Mouse (Mus musculus) ES-E14 (cell line): ENCODE measurements at regions not wholly inside any gene's neighbourhood (a gene's known extent, or its start where the extent isn't known, plus 50 kb on each side); places are given as distances from the start of the nearest gene placed in this dataset.

ENCODE experiments used
- DNase-seq: peaks from one replicate; pipeline ENCODE4 v3.0.0-alpha.2; 2013; ENCODE audit warnings: low read depth, low spot score
- H3K27ac ChIP-seq: 2 replicates; pipeline ENCODE4 v1.5.1; 2012; ENCODE audit warnings: low read depth, mild to moderate bottlenecking, low read length, moderate library complexity, mixed read lengths; ENCODE audit not compliant: poor library complexity, insufficient read depth, severe bottlenecking
- H3K36me3 ChIP-seq: 2 replicates; pipeline ENCODE4 v1.6.1; 2012; ENCODE audit warnings: mild to moderate bottlenecking, low read length, moderate library complexity, mixed read lengths; ENCODE audit not compliant: control insufficient read depth, poor library complexity, insufficient read depth, severe bottlenecking
- H3K4me1 ChIP-seq, 2 experiments: fragments of 150-350 bp in 1 of 2; sonication (generic) in 1 of 2; 2 replicates each; pipeline ENCODE4 v1.6.1; 2012; ENCODE audit warnings: low read length in 2 of 2, mild to moderate bottlenecking in 1 of 2, mixed read lengths in 1 of 2; ENCODE audit not compliant: control insufficient read depth in 2 of 2, insufficient read depth in 2 of 2, poor library complexity in 1 of 2
- H3K4me3 ChIP-seq, 2 experiments: fragments of 150-350 bp in 1 of 2; sonication (generic) in 1 of 2; 2 replicates each; pipeline ENCODE4 v1.5.1; 2012; ENCODE audit warnings: low read length in 2 of 2, low read depth in 1 of 2, mild to moderate bottlenecking in 1 of 2, mixed read lengths in 1 of 2; ENCODE audit not compliant: insufficient read depth in 1 of 2, poor library complexity in 1 of 2, severe bottlenecking in 1 of 2
- H3K9ac ChIP-seq: 2 replicates; pipeline ENCODE4 v1.6.1; 2012; ENCODE audit warnings: low read depth, mild to moderate bottlenecking, low read length, mixed read lengths; ENCODE audit not compliant: poor library complexity, insufficient read depth, severe bottlenecking
- H3K9me3 ChIP-seq: fragments of 150-350 bp; sonication (generic); 2 replicates; pipeline ENCODE4 v1.6.1; 2012; ENCODE audit warnings: low read depth, mild to moderate bottlenecking, low read length; ENCODE audit not compliant: control insufficient read depth, insufficient read depth
- CHD2 ChIP-seq: IDR thresholded peaks from 2 replicates; pipeline ENCODE4 v1.6.1; 2014; ENCODE audit warnings: mild to moderate bottlenecking, low read depth, low read length, inconsistent platforms
- HCFC1 ChIP-seq: IDR thresholded peaks from 2 replicates; pipeline ENCODE4 v1.6.1; 2012; ENCODE audit warnings: low read length, inconsistent platforms, borderline replicate concordance; ENCODE audit not compliant: insufficient read depth
- MAFK ChIP-seq: IDR thresholded peaks from 2 replicates; pipeline ENCODE4 v1.6.1; 2014; ENCODE audit warnings: mild to moderate bottlenecking, low read depth, low read length, inconsistent platforms; ENCODE audit not compliant: insufficient read depth
- ZC3H11A ChIP-seq: IDR thresholded peaks from 2 replicates; pipeline ENCODE4 v1.6.1; 2012; ENCODE audit warnings: low read depth, mild to moderate bottlenecking, inconsistent platforms, low read length, borderline replicate concordance
- ZNF384 ChIP-seq: IDR thresholded peaks from 2 replicates; pipeline ENCODE4 v1.6.1; 2012; ENCODE audit warnings: low read depth, low read length, inconsistent platforms
- in situ Hi-C, 2 experiments: fragments of 600-800 bp; cut with MboI; formaldehyde crosslinking; loops; one replicate each; pipeline ENCODE4 v1.15.1; 2025; ENCODE audit warnings: low sequenced_read_pairs in 2 of 2, inconsistent platforms in 1 of 2; ENCODE audit not compliant: unreplicated experiment in 2 of 2

DNA sequence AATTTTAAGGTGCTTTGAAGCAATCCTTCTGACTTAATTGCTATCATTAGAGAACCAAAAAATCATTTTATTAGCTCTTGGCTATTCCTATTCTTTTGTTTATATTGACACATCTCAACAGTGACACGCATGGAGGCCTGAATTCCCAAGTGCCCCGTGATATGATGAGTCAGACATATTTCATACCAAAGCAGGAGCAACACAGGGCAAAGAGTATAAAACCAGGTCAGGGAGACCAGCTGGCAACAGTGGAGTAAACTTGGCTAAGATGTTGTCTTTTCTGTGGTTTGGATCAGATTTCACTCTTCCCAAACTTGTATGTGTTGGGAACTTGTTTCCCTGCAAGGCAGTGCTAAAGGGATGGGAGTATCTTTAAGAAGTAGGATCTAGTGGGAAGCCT is 500.6 kb upstream of the Camk1g start:
- Histone ChIP-seq H3K9ac (no peak overlapping the region), H3K27ac (no peak overlapping the region), H3K36me3 (no peaks in the 10 kb centered on the region), H3K4me1 (no peaks in the 10 kb centered on the region), H3K4me3 (no peak overlapping the region), H3K9me3 (no peaks in the 10 kb centered on the region)
- in situ Hi-C loops, result no loop called here
- TF ChIP-seq ZNF384, result no peak
- TF ChIP-seq MAFK, result no peak
- TF ChIP-seq CHD2, result no peak
- TF ChIP-seq ZC3H11A, result no peak
- TF ChIP-seq HCFC1, result no peak
- no peak for DNase-seq

DNA sequence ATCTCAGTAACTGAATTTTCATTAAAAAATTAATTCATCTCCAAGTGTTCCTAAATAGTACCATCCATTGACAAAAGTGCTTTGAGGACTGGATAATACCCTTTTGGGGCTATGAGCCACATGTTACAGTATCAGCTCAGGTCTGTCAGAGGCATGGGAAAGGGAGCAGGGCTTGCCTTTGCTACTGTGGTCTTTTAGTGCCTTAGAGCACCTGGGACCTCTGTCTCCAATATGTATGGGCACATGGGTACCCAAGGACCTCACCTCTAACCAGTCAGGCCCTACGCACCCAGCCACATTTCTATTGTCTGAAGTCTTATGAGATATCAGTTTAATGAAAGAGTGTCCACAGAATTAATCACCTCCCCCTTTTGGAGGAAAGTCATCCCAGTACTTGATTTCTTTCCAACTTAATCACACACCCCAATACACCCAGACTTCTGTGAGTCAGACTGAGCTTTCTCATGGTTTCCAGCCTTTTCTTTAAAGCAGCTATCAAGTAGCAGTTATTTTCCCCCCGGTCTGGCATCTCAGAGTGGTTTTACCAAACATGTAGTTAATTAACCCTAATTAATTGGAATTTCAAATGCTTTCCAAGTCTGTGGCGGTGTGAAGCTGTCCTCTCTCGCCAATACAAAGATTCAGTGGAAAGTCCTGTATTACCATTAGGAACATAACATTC is 498.7 kb upstream of the Camk1g start:
- in situ Hi-C loops, result no loop called here
- Histone ChIP-seq H3K4me3 (no peak overlapping the region), H3K36me3 (no peaks in the 10 kb centered on the region), H3K27ac (no peak overlapping the region), H3K9me3 (no peaks in the 10 kb centered on the region), H3K9ac (no peak overlapping the region), H3K4me1 (no peaks in the 10 kb centered on the region)
- TF ChIP-seq MAFK (no peak), ZC3H11A (no peak), CHD2 (no peak), HCFC1 (no peak), ZNF384 (no peak)
- no peak for DNase-seq

DNA sequence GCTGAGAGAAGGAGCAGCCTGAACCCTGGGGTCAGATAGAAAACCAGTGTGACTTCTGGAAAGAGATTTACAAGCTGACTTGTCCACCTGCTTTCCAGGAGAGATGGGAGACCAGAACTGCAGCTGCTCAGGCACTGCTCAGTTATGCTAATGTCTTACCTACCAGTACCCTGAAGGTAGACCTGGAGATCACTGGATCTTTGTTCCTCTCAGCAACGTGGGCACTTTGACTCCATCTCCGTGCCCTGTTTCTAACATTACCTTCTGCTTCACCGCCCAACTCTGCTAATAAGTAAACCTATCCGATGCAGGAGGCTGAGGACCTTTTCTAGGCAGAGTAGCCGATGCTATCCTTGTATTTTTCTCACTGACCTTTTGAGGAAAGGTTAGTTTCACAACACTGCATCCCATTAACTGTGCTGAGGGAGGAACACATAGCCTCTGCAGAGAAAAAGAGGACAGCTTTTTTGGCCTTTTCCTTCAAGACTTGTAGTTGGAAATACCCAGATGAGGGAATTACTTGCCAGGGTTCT is 490.7 kb upstream of the Camk1g start:
- Histone ChIP-seq H3K27ac (no peak overlapping the region), H3K36me3 (no peaks in the 10 kb centered on the region), H3K4me1 (no peaks in the 10 kb centered on the region), H3K9me3 (no peaks in the 10 kb centered on the region), H3K4me3 (no peak overlapping the region), H3K9ac (no peak overlapping the region)
- no peak for DNase-seq
- TF ChIP-seq CHD2 (no peak), ZNF384 (no peak), MAFK (no peak), HCFC1 (no peak), ZC3H11A (no peak)
- in situ Hi-C loops, result no loop called here

DNA sequence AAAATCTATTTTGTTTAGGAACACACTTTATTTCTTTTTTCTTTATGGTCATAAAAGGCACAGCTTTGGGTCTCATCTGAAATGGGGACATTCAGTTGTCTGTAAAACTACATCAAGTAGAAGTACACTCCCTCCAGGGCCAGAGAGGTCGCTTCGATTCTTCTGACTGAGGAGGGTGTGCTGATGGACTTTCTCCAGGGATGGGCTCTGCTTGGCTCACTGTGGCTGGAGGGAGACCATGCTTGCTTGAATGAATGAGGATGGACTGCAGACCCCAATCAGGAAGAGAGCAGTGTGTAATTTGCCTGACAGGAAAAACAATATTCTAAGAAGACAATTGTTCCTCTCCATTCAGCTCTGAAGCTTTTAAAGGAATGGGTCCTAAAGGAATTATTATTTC is 490.3 kb upstream of the Camk1g start:
- in situ Hi-C loops, result no loop called here

More for the DNA sequence above, 490.3 kb upstream of the Camk1g start:
- no peak overlapping the region for H3K9ac ChIP-seq
- DNase-seq, result no peak
- H3K36me3 ChIP-seq, result no peaks in the 10 kb centered on the region
- H3K4me3 ChIP-seq, result no peak overlapping the region
- no peaks in the 10 kb centered on the region for H3K9me3 ChIP-seq
- TF ChIP-seq MAFK (no peak), CHD2 (no peak), HCFC1 (no peak), ZC3H11A (no peak), ZNF384 (no peak)
- no peak overlapping the region for H3K27ac ChIP-seq
- H3K4me1 ChIP-seq, result no peaks in the 10 kb centered on the region
